Mouse (Mus musculus): Measurements from ENCODE around the gene Sema3d. TPM values are rescaled to one million over a fixed set of nuclear protein-coding genes. Genes with fewer than 3 reads are reported as not detected.

Sema3d gene
- polyA plus RNA-seq, 1 experiment = 7.7 TPM

GRCm38 (mm10) chr5:12499037-12499436 lies 115.9 kb downstream of the Sema3d start:
- no peak for DNase-seq (ENCODE audit: low spot score)

GRCm38 (mm10) chr5:12499791-12500504 lies 116.8 kb downstream of the Sema3d start:
- no peak for DNase-seq (ENCODE audit: low spot score)

- DNase-seq (ENCODE audit: low spot score) = no peak
Observed at GRCm38 (mm10) chr5:12512471-12512870, 129.3 kb downstream of the Sema3d start.

GRCm38 (mm10) chr5:12515283-12515682 lies 132.1 kb downstream of the Sema3d start:
- DNase-seq (ENCODE audit: low spot score) = no peak

- no peak for DNase-seq (ENCODE audit: low spot score)
Observed at GRCm38 (mm10) chr5:12525235-12525767, 142.1 kb downstream of the Sema3d start.

- no peak for DNase-seq (ENCODE audit: low spot score)
Observed at GRCm38 (mm10) chr5:12528596-12528995, 145.4 kb downstream of the Sema3d start.

- DNase-seq (ENCODE audit: low spot score) = no peak
Observed at GRCm38 (mm10) chr5:12529771-12530170, 146.6 kb downstream of the Sema3d start.

- no peak for DNase-seq (ENCODE audit: low spot score)
Observed at GRCm38 (mm10) chr5:12541268-12541667, 158.1 kb downstream of the Sema3d start.

- no peak for DNase-seq (ENCODE audit: low spot score)
Observed at GRCm38 (mm10) chr5:12549046-12549669, 166.0 kb downstream of the Sema3d start.

- no peak for DNase-seq (ENCODE audit: low spot score)
Observed at GRCm38 (mm10) chr5:12555401-12555800, 172.2 kb downstream of the Sema3d start.

GRCm38 (mm10) chr5:12557889-12558288 lies 174.7 kb downstream of the Sema3d start:
- no peak for DNase-seq (ENCODE audit: low spot score)

GRCm38 (mm10) chr5:12561740-12562139 lies 178.6 kb downstream of the Sema3d start:
- DNase-seq (ENCODE audit: low spot score) = no peak

- DNase-seq (ENCODE audit: low spot score) = no peak
Observed at GRCm38 (mm10) chr5:12562204-12562603, 179.0 kb downstream of the Sema3d start.

- DNase-seq (ENCODE audit: low spot score) = no peak
Observed at GRCm38 (mm10) chr5:12563132-12563531, 179.9 kb downstream of the Sema3d start.

- DNase-seq (ENCODE audit: low spot score) = no peak
Observed at GRCm38 (mm10) chr5:12564602-12565220, 181.5 kb downstream of the Sema3d start.

GRCm38 (mm10) chr5:12566568-12566967 lies 183.4 kb downstream of the Sema3d start:
- no peak for DNase-seq (ENCODE audit: low spot score)

- no peak for DNase-seq (ENCODE audit: low spot score)
Observed at GRCm38 (mm10) chr5:12574551-12574950, 191.4 kb downstream of the Sema3d start.

GRCm38 (mm10) chr5:12575262-12575661 lies 192.1 kb downstream of the Sema3d start:
- no peak for DNase-seq (ENCODE audit: low spot score)

GRCm38 (mm10) chr5:12579752-12580151 lies 196.6 kb downstream of the Sema3d start:
- no peak for DNase-seq (ENCODE audit: low spot score)

GRCm38 (mm10) chr5:12582540-12582939 lies 199.4 kb downstream of the Sema3d start:
- DNase-seq (ENCODE audit: low spot score) = no peak

- no peak for DNase-seq (ENCODE audit: low spot score)
Observed at GRCm38 (mm10) chr5:12583293-12583834, 200.2 kb downstream of the Sema3d start.

- no peak for DNase-seq (ENCODE audit: low spot score)
Observed at GRCm38 (mm10) chr5:12584886-12585285, 201.7 kb downstream of the Sema3d start.

All from urinary bladder, adult 2 months (tissue).